Mouse (Mus musculus) liver, embryonic 11.5 days (tissue): ENCODE results near the gene Thrsp. TPM values are rescaled to one million over a fixed set of nuclear protein-coding genes. Genes with fewer than 3 reads are reported as not detected.
"Not testable (repeated sequence)": the region's sequence is repeated elsewhere in the genome, so short reads cannot be mapped to it uniquely, and the experiment has no call there.

Experiments
- ATAC-seq: fragments of 200-750 bp; cut with Nextera tagmentation; replicated peaks from 2 replicates; pipeline ENCODE4 v1.8.0; 2017; ENCODE audit warnings: moderate number of reproducible peaks, mild to moderate bottlenecking, moderate TSS enrichment, moderate library complexity; ENCODE audit not compliant: low FRiP score
- DNase-seq: peaks from one replicate; pipeline ENCODE4 v3.0.0-alpha.2; 2017; ENCODE audit warnings: low spot score
- H3K27ac ChIP-seq: fragments of 300-500 bp; sonication (generic); 2 replicates; pipeline ENCODE4 v1.5.1; 2014; ENCODE audit warnings: mild to moderate bottlenecking, low read depth, low read length, control low read depth
- H3K27me3 ChIP-seq: fragments of 300-500 bp; sonication (generic); replicated peaks from 2 replicates; pipeline ENCODE4 v1.6.1; 2014; ENCODE audit warnings: low read length, mixed read lengths; ENCODE audit not compliant: control insufficient read depth, insufficient read depth
- H3K36me3 ChIP-seq: fragments of 300-500 bp; sonication (generic); 2 replicates; pipeline ENCODE4 v1.6.1; 2014; ENCODE audit warnings: mild to moderate bottlenecking, low read length, moderate library complexity, mixed read lengths; ENCODE audit not compliant: control insufficient read depth, insufficient read depth
- H3K4me1 ChIP-seq: fragments of 300-500 bp; sonication (generic); replicated peaks from 2 replicates; pipeline ENCODE4 v1.6.1; 2014; ENCODE audit warnings: low read length, mixed read lengths; ENCODE audit not compliant: control insufficient read depth, insufficient read depth
- H3K4me2 ChIP-seq: fragments of 300-500 bp; sonication (generic); 2 replicates; pipeline ENCODE4 v1.6.1; 2014; ENCODE audit warnings: mild to moderate bottlenecking, control low read depth, moderate library complexity
- H3K4me3 ChIP-seq: fragments of 300-500 bp; sonication (generic); 2 replicates; pipeline ENCODE4 v1.5.1; 2014; ENCODE audit warnings: low read depth, low read length, control low read depth
- H3K9ac ChIP-seq: fragments of 300-500 bp; sonication (generic); 2 replicates; pipeline ENCODE4 v1.6.1; 2014; ENCODE audit warnings: low read depth, low read length, control low read depth
- H3K9me3 ChIP-seq: fragments of 300-500 bp; sonication (generic); 2 replicates; pipeline ENCODE4 v1.6.1; 2016; ENCODE audit warnings: low read length, inconsistent platforms, mixed read lengths; ENCODE audit not compliant: control insufficient read depth
- WGBS: fragments of 180-500 bp; shearing (Covaris S2); extraction: QIAGEN DNeasy Blood & Tissue Kit; methylation state at CpG from one replicate; pipeline ENCODE4 v1.1.7; 2014; 5-methylcytosine and 5-hydroxymethylcytosine counted together
- polyA plus RNA-seq: library from polyadenylated mRNA; unstranded; fragments of >200 nt; fragmentation: Nextera tagmentation; extraction: Ambion mirVana; gene quantifications from 2 replicates; pipeline ENCODE4 v1.2.1, GENCODE M21; 2014

Thrsp gene
- polyA plus RNA-seq, 1 experiment from 2014 or later: 0.30 TPM

GRCm38 (mm10) chr7:97438986-97439385 lies 21.5 kb upstream of the Thrsp start:
- Histone ChIP-seq H3K9ac (no peak overlapping the region), H3K4me1 (no peaks in the 10 kb centered on the region), H3K27ac (no peak overlapping the region), H3K27me3 (no peaks in the 10 kb centered on the region), H3K4me3 (no peak overlapping the region), H3K4me2 (no peak overlapping the region), H3K36me3 (no peaks in the 10 kb centered on the region), H3K9me3 (0 out of 2 replicates have a peak, but pooled peaks cover 4% of the 10 kb centered on the region)
- ATAC-seq (no peak), DNase-seq (no peak)

GRCm38 (mm10) chr7:97434517-97434916 lies 17.0 kb upstream of the Thrsp start:
- H3K27me3 ChIP-seq: no peaks in the 10 kb centered on the region
- H3K27ac ChIP-seq: no peak overlapping the region
- H3K9ac ChIP-seq: no peak overlapping the region
- 74% methylated on average over 10 of the region's 10 CpGs for WGBS
- ATAC-seq (no peak), DNase-seq (no peak)
- H3K36me3 ChIP-seq: no peaks in the 10 kb centered on the region
- H3K4me3 ChIP-seq: no peak overlapping the region
- H3K9me3 ChIP-seq: no peaks in the 10 kb centered on the region
- H3K4me2 ChIP-seq: no peak overlapping the region
- H3K4me1 ChIP-seq: no peaks in the 10 kb centered on the region; the same call in 1 of the 2 replicates

GRCm38 (mm10) chr7:97433517-97433916 lies 16.0 kb upstream of the Thrsp start:
- not testable (repeated sequence) for H3K27ac ChIP-seq, H3K9ac ChIP-seq, ATAC-seq, H3K4me1 ChIP-seq, H3K36me3 ChIP-seq, H3K9me3 ChIP-seq, H3K27me3 ChIP-seq, DNase-seq, H3K4me3 ChIP-seq, H3K4me2 ChIP-seq
- WGBS: 70% methylated on average over 3 of the region's 3 CpGs

- no peak overlapping the region for H3K27ac ChIP-seq
- no peak for DNase-seq
- 17% methylated on average over 5 of the region's 5 CpGs for WGBS
These were observed 12.2 kb upstream of the Thrsp start for GRCm38 (mm10) chr7:97429705-97430104.

GRCm38 (mm10) chr7:97427778-97428420 lies 10.4 kb upstream of the Thrsp start:
- Histone ChIP-seq H3K27ac (no peak overlapping the region), H3K4me3 (no peak overlapping the region), H3K36me3 (no peaks in the 10 kb centered on the region), H3K9ac (no peak overlapping the region), H3K27me3 (no peaks in the 10 kb centered on the region), H3K4me1 (no peaks in the 10 kb centered on the region; the same call in 1 of the 2 replicates), H3K4me2 (no peak overlapping the region), H3K9me3 (no peaks in the 10 kb centered on the region)
- DNase-seq: no peak
- no peak for ATAC-seq
- 70% methylated on average over 5 of the region's 5 CpGs for WGBS

More at GRCm38 (mm10) chr7:97429705-97430104, 12.2 kb upstream of the Thrsp start:
- no peak overlapping the region for H3K9ac ChIP-seq
- H3K4me3 ChIP-seq: no peak overlapping the region
- no peaks in the 10 kb centered on the region for H3K27me3 ChIP-seq
- H3K4me1 ChIP-seq: no peaks in the 10 kb centered on the region; the same call in 1 of the 2 replicates
- no peaks in the 10 kb centered on the region for H3K9me3 ChIP-seq
- ATAC-seq: no peak
- no peaks in the 10 kb centered on the region for H3K36me3 ChIP-seq
- no peak overlapping the region for H3K4me2 ChIP-seq

- Histone ChIP-seq H3K4me3 (no peak overlapping the region), H3K4me1 (no peaks in the 10 kb centered on the region; the same call in 1 of the 2 replicates), H3K4me2 (no peak overlapping the region), H3K27ac (no peak overlapping the region), H3K27me3 (no peaks in the 10 kb centered on the region), H3K36me3 (no peaks in the 10 kb centered on the region), H3K9ac (no peak overlapping the region), H3K9me3 (no peaks in the 10 kb centered on the region)
- DNase-seq (no peak), ATAC-seq (no peak)
- WGBS: 82% methylated on average over 6 of the region's 6 CpGs
These were observed 9.8 kb upstream of the Thrsp start for GRCm38 (mm10) chr7:97427296-97427695.

- WGBS: 64% methylated on average over 6 of the region's 6 CpGs
- DNase-seq (no peak), ATAC-seq (no peak)
- Histone ChIP-seq H3K4me1 (no peaks in the 10 kb centered on the region; the same call in 1 of the 2 replicates), H3K36me3 (no peaks in the 10 kb centered on the region), H3K27me3 (no peaks in the 10 kb centered on the region), H3K27ac (no peak overlapping the region), H3K4me2 (no peak overlapping the region), H3K9ac (no peak overlapping the region), H3K4me3 (no peak overlapping the region), H3K9me3 (no peaks in the 10 kb centered on the region)
These were observed 9.0 kb upstream of the Thrsp start for GRCm38 (mm10) chr7:97426566-97426965.

- no peak overlapping the region for H3K27ac ChIP-seq
- peak; percentile 86 for DNase-seq
- H3K9me3 ChIP-seq: no peaks in the 10 kb centered on the region
- H3K4me1 ChIP-seq: no peaks in the 10 kb centered on the region; the same call in 1 of the 2 replicates
- no peak overlapping the region for H3K4me3 ChIP-seq
- H3K27me3 ChIP-seq: no peaks in the 10 kb centered on the region
- no peak overlapping the region for H3K9ac ChIP-seq
- H3K4me2 ChIP-seq: no peak overlapping the region
- peak; percentile 78 for ATAC-seq
- H3K36me3 ChIP-seq: no peaks in the 10 kb centered on the region
- 9% methylated on average over 12 of the region's 12 CpGs for WGBS
These were observed 7.2 kb upstream of the Thrsp start for GRCm38 (mm10) chr7:97424621-97425245.

GRCm38 (mm10) chr7:97423754-97424153 lies 6.2 kb upstream of the Thrsp start:
- 47% methylated on average over 5 of the region's 5 CpGs for WGBS
- no peaks in the 10 kb centered on the region for H3K4me1 ChIP-seq
- no peaks in the 10 kb centered on the region for H3K9me3 ChIP-seq
- ATAC-seq (no peak), DNase-seq (no peak)
- H3K36me3 ChIP-seq: no peaks in the 10 kb centered on the region
- no peaks in the 10 kb centered on the region for H3K27me3 ChIP-seq
- H3K27ac ChIP-seq: no peak overlapping the region
- H3K9ac ChIP-seq: no peak overlapping the region
- H3K4me3 ChIP-seq: no peak overlapping the region
- no peak overlapping the region for H3K4me2 ChIP-seq
